Mouse (Mus musculus) midbrain, embryonic 15.5 days (tissue): ENCODE measurements around the gene Cxadr. TPM values are rescaled to one million over a fixed set of nuclear protein-coding genes. Genes with fewer than 3 reads are reported as not detected.

ENCODE experiments used
- ATAC-seq: fragments of 200-750 bp; cut with Nextera tagmentation; replicated peaks from 2 replicates; pipeline ENCODE4 v1.8.0; 2017; ENCODE audit warnings: moderate TSS enrichment
- H3K27ac ChIP-seq: fragments of 300-500 bp; sonication (generic); 2 replicates; pipeline ENCODE4 v1.5.1; 2015; ENCODE audit warnings: mild to moderate bottlenecking, inconsistent platforms
- H3K27me3 ChIP-seq: fragments of 300-500 bp; sonication (generic); replicated peaks from 2 replicates; pipeline ENCODE4 v1.6.1; 2015; ENCODE audit warnings: inconsistent platforms
- H3K36me3 ChIP-seq: fragments of 300-500 bp; sonication (generic); replicated peaks from 2 replicates; pipeline ENCODE4 v1.6.1; 2015; ENCODE audit warnings: inconsistent platforms
- H3K4me1 ChIP-seq: fragments of 300-500 bp; sonication (generic); 2 replicates; pipeline ENCODE4 v1.6.1; 2015; ENCODE audit warnings: inconsistent platforms
- H3K4me2 ChIP-seq: fragments of 300-500 bp; sonication (generic); 2 replicates; pipeline ENCODE4 v1.6.1; 2015; ENCODE audit warnings: inconsistent platforms, mild to moderate bottlenecking, moderate library complexity
- H3K4me3 ChIP-seq: fragments of 300-500 bp; sonication (generic); 2 replicates; pipeline ENCODE4 v1.5.1; 2015; ENCODE audit warnings: mild to moderate bottlenecking, inconsistent platforms
- H3K9ac ChIP-seq: fragments of 300-500 bp; sonication (generic); 2 replicates; pipeline ENCODE4 v1.6.1; 2015; ENCODE audit warnings: mild to moderate bottlenecking, inconsistent platforms
- H3K9me3 ChIP-seq: fragments of 300-500 bp; sonication (generic); 2 replicates; pipeline ENCODE4 v1.6.1; 2016; ENCODE audit warnings: inconsistent platforms
- WGBS: fragments of 180-500 bp; shearing (Covaris S2); methylation state at CpG from one replicate; pipeline ENCODE4 v1.1.7; 2015; ENCODE audit warnings: mixed read lengths; 5-methylcytosine and 5-hydroxymethylcytosine counted together
- polyA plus RNA-seq: library from polyadenylated mRNA; unstranded; fragments of >200 nt; fragmentation: Nextera tagmentation; extraction: Ambion mirVana; gene quantifications from 2 replicates; pipeline ENCODE4 v1.2.1, GENCODE M21; 2015

The Cxadr gene
- polyA plus RNA-seq, 1 experiment from 2014 or later, result 181 TPM

- peak within 1 kb of the TSS; percentile 52 for H3K27ac ChIP-seq
- no peaks in the 10 kb centered on the region for H3K9me3 ChIP-seq
- 2% methylated on average over 57 of the region's 57 CpGs for WGBS
- peak within 1 kb of the TSS; percentile 60 for H3K4me2 ChIP-seq
- peaks cover 7% of the 10 kb centered on the region; the same call in 1 of the 2 replicates for H3K4me1 ChIP-seq
- peak; percentile 97 for ATAC-seq
- H3K36me3 ChIP-seq, result no peaks in the 10 kb centered on the region
- peak within 1 kb of the TSS; percentile 82 for H3K4me3 ChIP-seq
- no peaks in the 10 kb centered on the region for H3K27me3 ChIP-seq
- peak within 1 kb of the TSS; percentile 66 for H3K9ac ChIP-seq
These were observed 75.7 kb downstream of the Cxadr start, which contains the start of gene Btg3 for GRCm38 (mm10) chr16:78376745-78377570. Gene Btg3, minus strand, starts transcription at chr16:78377192.

DNA sequence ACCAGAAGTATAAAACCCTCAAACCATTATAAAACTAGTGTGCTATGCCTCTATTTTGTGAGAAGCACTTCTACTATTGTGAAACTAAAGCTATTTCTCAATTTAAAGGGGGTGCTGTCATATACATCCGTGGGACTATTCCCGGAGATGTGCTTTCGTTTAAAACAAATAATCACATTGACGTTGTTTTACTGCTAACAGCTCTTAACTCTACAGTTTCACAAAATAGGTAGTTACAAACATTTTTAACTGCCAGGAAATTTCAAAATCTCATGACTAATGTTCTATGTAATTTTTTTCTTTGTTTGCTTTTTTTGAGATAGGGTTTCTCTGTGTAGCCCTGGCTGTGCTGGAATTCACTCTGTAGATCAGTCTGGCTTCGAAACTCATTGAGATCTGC is 77.2 kb downstream of the Cxadr start:
- H3K4me1 ChIP-seq, result peaks cover 7% of the 10 kb centered on the region; the same call in 1 of the 2 replicates
- H3K4me2 ChIP-seq, result no peak overlapping the region
- no peaks in the 10 kb centered on the region for H3K36me3 ChIP-seq
- no peak overlapping the region for H3K9ac ChIP-seq
- no peaks in the 10 kb centered on the region for H3K27me3 ChIP-seq
- WGBS, result 96% methylated on average over 5 of the region's 5 CpGs
- H3K4me3 ChIP-seq, result no peak overlapping the region
- no peak overlapping the region for H3K27ac ChIP-seq
- ATAC-seq, result no peak
- no peaks in the 10 kb centered on the region for H3K9me3 ChIP-seq

DNA sequence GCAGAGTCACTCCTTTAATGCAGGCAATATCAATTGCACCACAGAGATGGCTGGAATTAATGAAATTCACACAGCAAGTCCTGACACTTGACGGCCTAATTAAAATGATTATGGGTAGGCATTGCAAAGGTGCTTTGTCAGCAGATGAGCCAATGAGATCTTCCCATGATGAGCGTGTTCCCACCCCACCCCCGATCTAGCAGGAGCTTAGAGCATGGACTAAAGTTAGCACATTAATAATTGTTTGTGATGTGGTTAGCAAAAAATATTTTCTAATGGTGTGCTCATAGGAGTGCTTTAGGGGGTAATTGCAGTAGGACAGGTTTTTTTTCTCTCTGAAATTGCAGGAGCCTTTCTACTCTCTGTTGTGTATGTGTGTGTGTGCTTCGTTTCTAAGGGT is 87.8 kb downstream of the Cxadr start:
- 72% methylated on average over 4 of the region's 4 CpGs for WGBS
- H3K27me3 ChIP-seq, result no peaks in the 10 kb centered on the region
- no peak overlapping the region for H3K4me3 ChIP-seq
- ATAC-seq, result no peak
- no peak overlapping the region for H3K9ac ChIP-seq
- H3K4me2 ChIP-seq, result no peak overlapping the region
- no peaks in the 10 kb centered on the region for H3K9me3 ChIP-seq
- H3K36me3 ChIP-seq, result no peaks in the 10 kb centered on the region
- no peaks in the 10 kb centered on the region for H3K4me1 ChIP-seq
- no peak overlapping the region for H3K27ac ChIP-seq

GRCm38 (mm10) chr16:78389986-78390385 is 88.7 kb downstream of the Cxadr start:
- Histone ChIP-seq H3K4me2 (no peak overlapping the region), H3K27ac (no peak overlapping the region), H3K36me3 (no peaks in the 10 kb centered on the region), H3K4me1 (no peaks in the 10 kb centered on the region), H3K9ac (no peak overlapping the region), H3K4me3 (no peak overlapping the region), H3K9me3 (no peaks in the 10 kb centered on the region), H3K27me3 (no peaks in the 10 kb centered on the region)
- no peak for ATAC-seq
- 88% methylated on average over 3 of the region's 3 CpGs for WGBS

GRCm38 (mm10) chr16:78391354-78391753 is 90.1 kb downstream of the Cxadr start:
- Histone ChIP-seq H3K9ac (no peak overlapping the region), H3K27me3 (no peaks in the 10 kb centered on the region), H3K4me2 (no peak overlapping the region), H3K36me3 (no peaks in the 10 kb centered on the region), H3K9me3 (no peaks in the 10 kb centered on the region), H3K27ac (no peak overlapping the region), H3K4me1 (no peaks in the 10 kb centered on the region), H3K4me3 (no peak overlapping the region)
- no peak for ATAC-seq
- WGBS, result 72% methylated on average over 2 of the region's 2 CpGs

GRCm38 (mm10) chr16:78398734-78399133 is 97.4 kb downstream of the Cxadr start:
- no peak for ATAC-seq
- no peaks in the 10 kb centered on the region for H3K36me3 ChIP-seq
- H3K4me3 ChIP-seq, result no peak overlapping the region
- H3K27me3 ChIP-seq, result no peaks in the 10 kb centered on the region
- H3K9me3 ChIP-seq, result no peaks in the 10 kb centered on the region
- WGBS, result 90% methylated on average over 6 of the region's 6 CpGs
- no peak overlapping the region for H3K9ac ChIP-seq
- no peaks in the 10 kb centered on the region for H3K4me1 ChIP-seq
- no peak overlapping the region for H3K4me2 ChIP-seq
- H3K27ac ChIP-seq, result no peak overlapping the region

GRCm38 (mm10) chr16:78399423-78399822 is 98.1 kb downstream of the Cxadr start:
- Histone ChIP-seq H3K9ac (no peak overlapping the region), H3K4me3 (no peak overlapping the region), H3K9me3 (no peaks in the 10 kb centered on the region), H3K27ac (no peak overlapping the region), H3K4me2 (no peak overlapping the region), H3K4me1 (no peaks in the 10 kb centered on the region), H3K36me3 (no peaks in the 10 kb centered on the region), H3K27me3 (no peaks in the 10 kb centered on the region)
- WGBS, result 87% methylated on average over 3 of the region's 3 CpGs
- no peak for ATAC-seq

- Histone ChIP-seq H3K27me3 (no peaks in the 10 kb centered on the region), H3K27ac (no peak overlapping the region), H3K4me2 (no peak overlapping the region), H3K9me3 (no peaks in the 10 kb centered on the region), H3K4me3 (no peak overlapping the region), H3K9ac (no peak overlapping the region), H3K4me1 (no peaks in the 10 kb centered on the region), H3K36me3 (no peaks in the 10 kb centered on the region)
- WGBS, result 54% methylated on average over 2 of the region's 2 CpGs
- no peak for ATAC-seq
These were observed 101.0 kb downstream of the Cxadr start for GRCm38 (mm10) chr16:78402316-78402715.

DNA sequence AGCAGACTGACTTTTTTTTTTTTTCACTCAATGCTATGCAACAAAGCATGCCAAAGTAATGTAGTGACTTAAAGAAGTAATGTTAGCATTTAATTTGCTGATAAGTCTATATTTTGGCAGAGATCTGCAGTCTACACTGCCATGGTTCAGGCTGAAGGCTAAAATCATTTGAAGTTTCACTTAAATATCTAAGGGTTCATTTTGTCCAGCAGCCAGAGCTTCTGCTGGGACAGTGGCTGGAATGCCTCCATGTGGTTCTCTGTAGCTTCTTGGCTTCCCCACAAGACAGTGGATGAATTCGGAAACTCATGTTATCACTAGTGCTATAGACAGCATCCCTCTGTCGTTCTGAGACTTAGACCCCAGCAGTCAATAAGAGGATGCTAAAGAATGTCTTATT is 105.4 kb downstream of the Cxadr start:
- no peak for ATAC-seq
- Histone ChIP-seq H3K27ac (no peak overlapping the region), H3K4me2 (no peak overlapping the region)

DNA sequence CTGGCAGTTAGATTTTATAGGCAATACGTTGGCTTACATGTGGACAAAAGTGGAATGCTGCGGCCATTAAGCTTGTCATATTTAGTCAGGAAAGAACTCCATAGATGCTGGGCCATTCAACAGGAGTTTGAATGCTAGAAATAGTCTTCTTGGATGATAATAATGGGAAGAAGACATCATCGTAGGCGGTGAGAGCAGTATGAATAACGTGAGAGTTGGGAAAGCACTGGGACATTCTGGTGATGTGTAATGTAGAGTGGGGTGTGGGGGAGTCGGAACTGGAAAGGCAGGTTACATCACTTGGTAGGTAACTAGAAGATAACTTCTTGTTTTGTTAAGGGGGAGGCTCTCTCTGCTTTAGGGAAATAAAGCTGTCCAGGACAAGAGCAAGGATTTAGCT is 106.6 kb downstream of the Cxadr start:
- no peak for ATAC-seq
- 92% methylated on average over 6 of the region's 6 CpGs for WGBS

More for the DNA sequence above, 105.4 kb downstream of the Cxadr start:
- 85% methylated on average over 2 of the region's 2 CpGs for WGBS
- H3K4me1 ChIP-seq, result no peaks in the 10 kb centered on the region
- H3K9me3 ChIP-seq, result no peaks in the 10 kb centered on the region
- H3K36me3 ChIP-seq, result no peaks in the 10 kb centered on the region
- H3K27me3 ChIP-seq, result no peaks in the 10 kb centered on the region
- H3K9ac ChIP-seq, result no peak overlapping the region
- H3K4me3 ChIP-seq, result no peak overlapping the region

More for the DNA sequence above, 106.6 kb downstream of the Cxadr start:
- no peak overlapping the region for H3K4me2 ChIP-seq
- no peaks in the 10 kb centered on the region for H3K4me1 ChIP-seq
- H3K36me3 ChIP-seq, result no peaks in the 10 kb centered on the region
- H3K27me3 ChIP-seq, result no peaks in the 10 kb centered on the region
- no peak overlapping the region for H3K4me3 ChIP-seq
- H3K27ac ChIP-seq, result no peak overlapping the region
- H3K9me3 ChIP-seq, result no peaks in the 10 kb centered on the region
- H3K9ac ChIP-seq, result no peak overlapping the region

Other genes with a start within 250 kb of the Cxadr start
- gene Btg3, start 75.7 kb downstream of the Cxadr start, polyA plus RNA-seq, result 17.6 and 18.3 TPM in 2 replicates